Mouse (Mus musculus) layer of hippocampus, adult 9-11 months (tissue): Measurements from ENCODE around the gene Qser1.

Experiments used
- DNase-seq: peaks from one replicate; pipeline ENCODE4 v3.0.0; 2022

Qser1 gene

GRCm38 (mm10) chr2:104817555-104818330, 1.2 kb upstream of the Qser1 start:
- no peak for DNase-seq

GRCm38 (mm10) chr2:104816866-104817439, 393 bp upstream of the Qser1 start:
- DNase-seq: peak; percentile 90

GRCm38 (mm10) chr2:104815561-104816370, 794 bp downstream of the Qser1 start:
- DNase-seq: peak; percentile 12

- DNase-seq: no peak
Measured at GRCm38 (mm10) chr2:104814181-104814951, 2.2 kb downstream of the Qser1 start.

GRCm38 (mm10) chr2:104805435-104805834, 11.1 kb downstream of the Qser1 start:
- no peak for DNase-seq

- DNase-seq: no peak
Measured at GRCm38 (mm10) chr2:104774763-104775162, 41.8 kb downstream of the Qser1 start.

- DNase-seq: no peak
Measured at GRCm38 (mm10) chr2:104768697-104769096, 47.9 kb downstream of the Qser1 start.

- no peak for DNase-seq
Measured at GRCm38 (mm10) chr2:104764018-104764417, 52.5 kb downstream of the Qser1 start.

- DNase-seq: no peak
Measured at GRCm38 (mm10) chr2:104763134-104763703, 53.3 kb downstream of the Qser1 start.

- no peak for DNase-seq
Measured at GRCm38 (mm10) chr2:104750611-104751010, 65.9 kb downstream of the Qser1 start.

GRCm38 (mm10) chr2:104748652-104749183, 67.8 kb downstream of the Qser1 start:
- no peak for DNase-seq

GRCm38 (mm10) chr2:104746251-104746650, 70.3 kb downstream of the Qser1 start:
- DNase-seq: no peak

- DNase-seq: no peak
Measured at GRCm38 (mm10) chr2:104743971-104744370, 72.6 kb downstream of the Qser1 start.

GRCm38 (mm10) chr2:104743160-104743559, 73.4 kb downstream of the Qser1 start:
- DNase-seq: no peak

GRCm38 (mm10) chr2:104742741-104743064, 73.9 kb downstream of the Qser1 start, which contains the start of gene Depdc7:
Gene Depdc7, minus strand, starts transcription at chr2:104742878.
- peak; percentile 78 for DNase-seq

- DNase-seq: no peak
Measured at GRCm38 (mm10) chr2:104741896-104742740, 74.4 kb downstream of the Qser1 start.

- no peak for DNase-seq
Measured at GRCm38 (mm10) chr2:104741015-104741758, 75.4 kb downstream of the Qser1 start.

- DNase-seq: no peak
Measured at GRCm38 (mm10) chr2:104740248-104740949, 76.2 kb downstream of the Qser1 start.

- no peak for DNase-seq
Measured at GRCm38 (mm10) chr2:104739691-104740090, 76.9 kb downstream of the Qser1 start.

- DNase-seq: no peak
Measured at GRCm38 (mm10) chr2:104736241-104736640, 80.3 kb downstream of the Qser1 start.
